Mouse (Mus musculus) spleen, adult 2 months (tissue): ENCODE data around the gene Gm45623.

Experiments used
- CTCF ChIP-seq: fragments of 200-500 bp; IDR thresholded peaks from 2 replicates; pipeline ENCODE4 v1.5.1; 2011; ENCODE audit warnings: mild to moderate bottlenecking, inconsistent platforms; ENCODE audit not compliant: insufficient read depth, insufficient read length, insufficient replicate concordance; ENCODE audit errors: extremely low read depth
- POLR2A ChIP-seq: fragments of 200-500 bp; IDR thresholded peaks from 2 replicates; pipeline ENCODE4 v1.6.1; 2011; ENCODE audit warnings: low read depth, low read length, inconsistent platforms

- TF ChIP-seq POLR2A (no peak), CTCF (no peak)
Measured at GRCm38 (mm10) chr13:56765284-56766032, 11.8 kb upstream of the Gm45623 start.
